8 mouse cellular contexts compared by ENCODE assay signal in genomic region chr10:80445898-80446601, GRCm38 (mm10). TPM values are rescaled to one million over a fixed set of nuclear protein-coding genes. Genes with fewer than 3 reads are reported as not detected.
DNase-seq lines count a peak whose midpoint lies in the region; ATAC-seq and TF ChIP-seq lines count a peak whose summit lies in the region.

No protein-coding gene starts in this region.

- no peaks in the 10 kb centered on the region for H3K9me3 ChIP-seq in E14TG2a.4 (ENCODE audit: low read length)
- H3K9me3 ChIP-seq in forebrain, embryonic 14.5 days (replicated peaks; ENCODE audit: control insufficient read depth, low read length): no peaks in the 10 kb centered on the region
- no peaks in the 10 kb centered on the region for H3K9me3 ChIP-seq in lung, embryonic 15.5 days

- no peaks in the 10 kb centered on the region for H3K36me3 ChIP-seq in E14TG2a.4 (ENCODE audit: insufficient read depth, low read length)
- no peaks in the 10 kb centered on the region for H3K36me3 ChIP-seq in forebrain, embryonic 14.5 days (ENCODE audit: control insufficient read depth, insufficient read depth, low read length)
- H3K36me3 ChIP-seq in lung, embryonic 15.5 days: no peaks in the 10 kb centered on the region

- peaks cover 54% of the 10 kb centered on the region for H3K4me1 ChIP-seq in E14TG2a.4 (replicated peaks; ENCODE audit: low read depth, low read length)
- no peaks in the 10 kb centered on the region for H3K4me1 ChIP-seq in forebrain, embryonic 14.5 days (ENCODE audit: control insufficient read depth, insufficient read depth, low read length)
- H3K4me1 ChIP-seq in lung, embryonic 15.5 days: peaks cover 8% of the 10 kb centered on the region; the same call in 1 of the 2 replicates

- 8% methylated on average over 26 of the region's 26 CpGs for WGBS in forebrain, embryonic 14.5 days
- 10% methylated on average over 26 of the region's 26 CpGs for WGBS in lung, embryonic 15.5 days

- DNase-seq in c-Kit-positive CD71-positive TER-119-positive erythroid progenitor cells, embryonic 14.5 days (ENCODE audit: low spot score): peak; percentile 78
- DNase-seq in forebrain, embryonic 14.5 days (ENCODE audit: low spot score): peak; percentile 91
- peak; percentile 56 to 79 for DNase-seq in layer of hippocampus, adult 8-10 months (ENCODE audit: low spot score in 2 of 2)
- DNase-seq in ovary, adult 18-20 months (ENCODE audit: low spot score): peak; percentile 37
- DNase-seq in thymus, adult 18-20 months: peak; percentile 59 to 74

- H3K27me3 ChIP-seq in E14TG2a.4 (ENCODE audit: insufficient read depth, low read length): peaks cover 38% of the 10 kb centered on the region
- H3K27me3 ChIP-seq in forebrain, embryonic 14.5 days (replicated peaks; ENCODE audit: control insufficient read depth, insufficient read depth, low read length): 0 out of 2 replicates have a peak, but pooled peaks cover 3% of the 10 kb centered on the region
- peaks cover 27% of the 10 kb centered on the region for H3K27me3 ChIP-seq in lung, embryonic 15.5 days

- no peak overlapping the region; the same call in 1 of the 2 replicates for H3K9ac ChIP-seq in forebrain, embryonic 14.5 days (ENCODE audit: low read length)
- no peak overlapping the region for H3K9ac ChIP-seq in lung, embryonic 15.5 days

- peak; percentile 88 for ATAC-seq in forebrain, embryonic 14.5 days
- ATAC-seq in hematopoietic stem cell, adult 5-6 weeks (replicated peaks in 1 of 2; ENCODE audit: insufficient read depth in 1 of 2, low FRiP score in 2 of 2, low TSS enrichment in 1 of 2, low read depth in 1 of 2, poor library complexity in 2 of 2, severe bottlenecking in 2 of 2): peak; percentile 80 to 81
- peak; percentile 64; the same call in 1 of the 2 replicates for ATAC-seq in lung, embryonic 15.5 days (ENCODE audit: borderline replicate concordance, extremely low read depth, low FRiP score, low TSS enrichment)

- no peak overlapping the region for H3K4me3 ChIP-seq in E14TG2a.4 (replicated peaks; ENCODE audit: low read length)
- no peak overlapping the region for H3K4me3 ChIP-seq in forebrain, embryonic 14.5 days (ENCODE audit: low read depth, low read length)
- H3K4me3 ChIP-seq in lung, embryonic 15.5 days: no peak overlapping the region

- H3K27ac ChIP-seq in forebrain, embryonic 14.5 days (ENCODE audit: low read depth, low read length): no peak overlapping the region
- H3K27ac ChIP-seq in lung, embryonic 15.5 days: no peak overlapping the region

- TF ChIP-seq CTCF in E14TG2a.4 (conservative IDR thresholded peaks at IDR 0.05; ENCODE audit: low read length): peak; percentile 99

- peak overlapping the region; percentile 36 for H3K4me2 ChIP-seq in forebrain, embryonic 14.5 days (ENCODE audit: low read length)
- no peak overlapping the region for H3K4me2 ChIP-seq in lung, embryonic 15.5 days

RNA-seq across cellular contexts. Expression of gene Tcf3, which starts 12.6 kb away (rescaled TPM):
- 64.4 and 73.5 TPM in 2 replicates for polyA plus RNA-seq in forebrain, embryonic 14.5 days (2014; fragmentation: Nextera tagmentation; extraction: Ambion mirVana)
- total RNA-seq in hematopoietic stem cell, adult 5-6 weeks (2017): 52.6 and 54.4 TPM in 2 replicates
- 10 to 100 TPM; 29.5 to 33.9 (median 32.2) TPM for total RNA-seq in layer of hippocampus, adult 8-10 months (2022)
- polyA plus RNA-seq in lung, embryonic 15.5 days (2015; fragmentation: Nextera tagmentation; extraction: Ambion mirVana): 122 and 126 TPM in 2 replicates

RNA-seq across cellular contexts. Expression of gene Uqcr11, which starts 39.4 kb away (rescaled TPM):
- polyA plus RNA-seq in forebrain, embryonic 14.5 days (2014; fragmentation: Nextera tagmentation; extraction: Ambion mirVana): 628 and 893 TPM in 2 replicates
- 94.4 and 127 TPM in 2 replicates for total RNA-seq in hematopoietic stem cell, adult 5-6 weeks (2017)
- 100 to 1,000 TPM; 320 to 446 (median 390) TPM for total RNA-seq in layer of hippocampus, adult 8-10 months (2022)
- polyA plus RNA-seq in lung, embryonic 15.5 days (2015; fragmentation: Nextera tagmentation; extraction: Ambion mirVana): 628 and 681 TPM in 2 replicates

RNA-seq across cellular contexts. Expression of gene Mbd3, which starts 46.7 kb away (rescaled TPM):
- 216 and 221 TPM in 2 replicates for polyA plus RNA-seq in forebrain, embryonic 14.5 days (2014; fragmentation: Nextera tagmentation; extraction: Ambion mirVana)
- 40.6 and 89.6 TPM in 2 replicates for total RNA-seq in hematopoietic stem cell, adult 5-6 weeks (2017)
- total RNA-seq in layer of hippocampus, adult 8-10 months (2022): 100 to 1,000 TPM; 149 to 154 (median 150) TPM
- polyA plus RNA-seq in lung, embryonic 15.5 days (2015; fragmentation: Nextera tagmentation; extraction: Ambion mirVana): 276 and 277 TPM in 2 replicates

RNA-seq across cellular contexts. Expression of gene Onecut3, which starts 48.6 kb away (rescaled TPM):
- 0.28 and 0.34 TPM in 2 replicates for polyA plus RNA-seq in forebrain, embryonic 14.5 days (2014; fragmentation: Nextera tagmentation; extraction: Ambion mirVana)
- not detected in 2 replicates for total RNA-seq in hematopoietic stem cell, adult 5-6 weeks (2017)
- total RNA-seq in layer of hippocampus, adult 8-10 months (2022): under 1 TPM in 1 of 4 experiments, not detected in 3; 0.06 TPM
- polyA plus RNA-seq in lung, embryonic 15.5 days (2015; fragmentation: Nextera tagmentation; extraction: Ambion mirVana): not detected in 2 replicates

RNA-seq across cellular contexts. Expression of gene Mex3d, which starts 58.6 kb away (rescaled TPM):
- polyA plus RNA-seq in forebrain, embryonic 14.5 days (2014; fragmentation: Nextera tagmentation; extraction: Ambion mirVana): 16.9 and 17.8 TPM in 2 replicates
- 8.8 and 9.9 TPM in 2 replicates for total RNA-seq in hematopoietic stem cell, adult 5-6 weeks (2017)
- 10 to 100 TPM; 17.0 to 19.6 (median 18.3) TPM for total RNA-seq in layer of hippocampus, adult 8-10 months (2022)
- polyA plus RNA-seq in lung, embryonic 15.5 days (2015; fragmentation: Nextera tagmentation; extraction: Ambion mirVana): 7.9 and 9.6 TPM in 2 replicates

Comparison
In these comparisons a context has a peak if more than half of its experiments do, and no peak if none do; other contexts are left out.
1. DNase-seq: peak in every context shown above with its lines; median percentile 91 in forebrain, embryonic 14.5 days; 78 in c-Kit-positive CD71-positive TER-119-positive erythroid progenitor cells, embryonic 14.5 days; 68 in layer of hippocampus, adult 8-10 months; 66 in thymus, adult 18-20 months; 37 in ovary, adult 18-20 months.